Mouse (Mus musculus) left cerebral cortex, postnatal 4 days (tissue): ENCODE measurements around the gene Chac1. TPM values are rescaled to one million over a fixed set of nuclear protein-coding genes. Genes with fewer than 3 reads are reported as not detected.

Experiments used
- DNase-seq: peaks from one replicate; pipeline ENCODE4 v3.0.0-alpha.2; 2022
- intact Hi-C: fragments of 180-260 bp; cut with DNase I; formaldehyde crosslinking; loops from one replicate; pipeline ENCODE4 v1.15.1; 2025
- total RNA-seq, 2 experiments: library from RNA; stranded (reverse); gene quantifications; 2 replicates each; pipeline ENCODE4 v1.2.3; 2021

The Chac1 gene
- 1 to 10 TPM; 6.7 to 7.7 TPM for total RNA-seq

DNA sequence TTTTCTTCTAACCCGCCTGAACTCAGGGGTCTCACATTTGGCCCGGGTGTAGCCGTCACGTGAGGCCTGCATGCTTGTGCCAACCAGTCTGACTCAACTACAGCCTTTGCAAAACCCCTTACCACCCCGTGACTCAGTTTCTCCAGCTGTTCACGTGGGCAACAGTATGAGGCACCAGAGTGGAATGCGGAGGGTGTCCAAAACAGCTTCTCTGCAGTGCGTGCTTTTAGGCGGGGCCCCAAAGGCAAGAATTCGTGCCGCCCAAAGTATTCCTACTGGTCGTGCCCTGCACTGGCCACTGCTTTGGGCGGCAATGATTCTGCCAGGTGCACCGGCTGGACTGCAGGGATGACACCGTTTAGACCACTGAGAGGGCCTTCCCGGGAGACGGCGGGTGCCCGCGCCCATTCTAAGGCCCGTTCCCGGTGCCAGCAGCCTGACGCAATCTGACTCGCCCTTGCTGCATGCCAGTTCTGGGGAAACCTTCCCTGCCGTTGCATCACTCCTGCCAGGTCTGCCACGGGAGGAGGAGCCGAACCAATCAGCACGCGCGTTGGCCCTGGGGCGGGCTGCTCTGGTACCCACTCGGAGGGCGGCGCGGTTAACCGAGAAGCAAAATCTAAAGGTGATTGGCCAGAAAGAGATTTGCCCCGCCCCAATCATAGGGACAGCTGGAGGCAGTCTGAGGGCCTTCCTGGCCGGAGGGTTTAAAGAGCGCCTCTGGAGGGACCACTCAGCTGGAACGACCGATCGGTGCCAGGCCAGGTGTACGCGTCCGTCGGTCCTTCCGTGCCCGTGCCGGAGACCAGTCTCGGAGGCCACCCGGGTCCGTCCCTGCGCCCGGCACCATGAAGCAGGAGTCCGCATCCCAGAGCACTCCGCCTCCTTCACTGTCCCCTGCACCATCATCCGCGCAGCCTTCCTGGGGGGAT is at the start of gene Chac1:
Gene Chac1, plus strand, starts transcription at position 675 of the 932 bp plus-strand sequence.
- intact Hi-C loops, result no loop called here
- DNase-seq, result peak; percentile 94

DNA sequence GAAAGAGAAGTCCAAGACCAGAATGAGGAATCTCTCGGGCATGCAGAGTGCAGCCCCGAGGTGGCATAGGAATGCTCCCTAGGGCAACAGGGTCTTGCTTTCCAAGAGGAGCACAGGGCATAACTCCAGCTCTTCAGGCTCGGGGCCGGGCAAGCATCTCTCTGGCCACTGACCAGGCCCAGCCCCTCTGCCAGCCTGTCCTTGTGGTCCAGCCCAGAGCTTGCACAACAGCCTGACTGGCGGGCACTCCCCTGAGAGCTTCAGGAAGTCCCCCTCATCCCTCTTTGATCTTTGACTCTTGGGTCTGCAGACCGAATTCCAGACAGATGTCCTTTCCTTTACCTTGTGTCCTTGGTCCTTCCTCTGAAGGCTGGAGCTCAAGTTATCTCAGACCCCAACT is 48.2 kb upstream of the Chac1 start:
- no peak for DNase-seq
- intact Hi-C loops, result no loop called here

DNA sequence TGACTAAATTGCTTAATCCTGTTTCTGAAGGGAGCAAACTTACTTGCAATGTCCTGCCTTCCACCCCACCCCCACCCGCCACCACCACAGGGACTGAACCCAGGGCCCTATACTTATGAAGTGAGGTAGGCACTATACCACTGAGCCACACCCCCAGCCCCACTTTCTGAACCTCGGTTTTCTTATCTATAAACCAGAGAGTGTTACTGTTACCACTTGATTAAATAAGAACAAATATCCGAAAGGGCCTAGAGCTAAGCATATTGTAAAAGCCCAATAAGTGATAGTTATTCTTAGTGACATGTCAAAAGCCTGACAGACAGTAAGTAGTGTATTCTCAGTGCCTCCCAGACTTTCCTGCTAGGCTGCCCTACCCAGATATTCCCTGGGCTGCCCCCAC is 46.6 kb upstream of the Chac1 start:
- DNase-seq, result no peak
- intact Hi-C loops, result no loop called here

DNA sequence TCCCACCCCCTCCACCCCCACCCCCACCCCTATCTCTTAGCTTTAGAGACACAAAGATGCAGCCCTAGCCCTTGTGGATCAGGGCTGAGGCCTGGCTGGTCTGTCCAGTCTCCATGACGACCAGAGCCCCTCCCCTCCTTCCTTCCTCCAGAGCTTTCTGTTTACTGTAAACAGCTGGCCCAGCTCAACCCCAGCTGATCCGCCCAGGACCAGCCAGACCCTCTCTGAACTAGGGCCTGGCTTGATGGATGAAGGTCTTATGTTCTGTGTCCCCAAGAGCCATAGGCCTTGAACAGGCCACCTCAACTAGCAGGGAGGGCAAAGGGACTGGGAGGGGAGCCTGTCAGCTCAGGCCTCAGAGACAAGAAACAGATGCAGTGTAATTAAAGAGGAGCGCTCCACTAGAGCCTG is 46.2 kb upstream of the Chac1 start:
- no peak for DNase-seq
- intact Hi-C loops, result no loop called here

DNA sequence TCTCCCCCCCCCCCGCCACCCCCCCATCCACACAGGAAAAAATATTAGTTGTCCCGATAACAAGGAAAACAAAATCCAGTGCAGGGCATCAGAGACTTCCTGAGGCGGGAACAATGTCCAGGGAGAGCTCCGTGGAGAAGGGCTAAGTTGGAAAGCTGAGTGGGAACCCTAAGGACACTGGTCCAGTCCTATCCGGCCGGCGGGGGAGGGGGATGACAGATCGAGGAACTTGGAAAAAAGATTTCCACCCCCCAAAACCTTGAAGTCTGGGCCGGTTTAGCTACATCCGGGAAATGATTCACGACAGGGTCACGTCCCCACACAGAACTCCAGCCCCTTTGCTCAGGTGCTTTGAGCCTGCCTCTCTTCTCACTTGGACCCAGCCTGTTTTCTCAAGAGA is 39.5 kb upstream of the Chac1 start:
- DNase-seq, result no peak
- intact Hi-C loops, result no loop called here

DNA sequence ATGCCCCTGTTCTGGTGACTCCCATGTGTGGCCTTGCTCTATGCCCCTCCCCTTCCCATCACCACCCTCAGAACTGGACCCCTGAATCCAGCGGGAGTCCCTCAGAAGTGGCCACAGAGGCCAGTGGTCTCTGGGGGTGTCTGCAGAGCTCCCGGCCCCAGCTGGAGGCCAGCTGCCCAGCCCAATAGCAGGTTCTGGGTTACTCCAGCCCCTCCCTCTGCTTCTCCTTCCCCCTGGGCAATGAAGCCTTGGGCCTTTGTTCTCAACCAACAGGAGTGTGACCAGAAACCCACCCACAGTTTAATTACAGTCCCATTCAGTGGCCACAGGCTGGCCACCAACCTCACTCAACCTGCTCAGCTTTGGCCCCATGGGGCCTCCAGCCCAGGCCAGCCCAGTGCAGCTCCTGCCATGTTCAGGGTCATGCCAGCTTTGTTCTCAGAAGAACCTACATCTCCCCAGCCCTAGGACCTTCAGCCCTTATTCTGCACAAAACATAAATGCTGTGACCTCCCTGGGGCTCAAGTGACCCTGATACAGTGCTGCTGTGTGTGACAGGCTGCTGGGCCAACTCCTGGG is 38.6 kb upstream of the Chac1 start:
- no peak for DNase-seq
- intact Hi-C loops, result no loop called here

DNA sequence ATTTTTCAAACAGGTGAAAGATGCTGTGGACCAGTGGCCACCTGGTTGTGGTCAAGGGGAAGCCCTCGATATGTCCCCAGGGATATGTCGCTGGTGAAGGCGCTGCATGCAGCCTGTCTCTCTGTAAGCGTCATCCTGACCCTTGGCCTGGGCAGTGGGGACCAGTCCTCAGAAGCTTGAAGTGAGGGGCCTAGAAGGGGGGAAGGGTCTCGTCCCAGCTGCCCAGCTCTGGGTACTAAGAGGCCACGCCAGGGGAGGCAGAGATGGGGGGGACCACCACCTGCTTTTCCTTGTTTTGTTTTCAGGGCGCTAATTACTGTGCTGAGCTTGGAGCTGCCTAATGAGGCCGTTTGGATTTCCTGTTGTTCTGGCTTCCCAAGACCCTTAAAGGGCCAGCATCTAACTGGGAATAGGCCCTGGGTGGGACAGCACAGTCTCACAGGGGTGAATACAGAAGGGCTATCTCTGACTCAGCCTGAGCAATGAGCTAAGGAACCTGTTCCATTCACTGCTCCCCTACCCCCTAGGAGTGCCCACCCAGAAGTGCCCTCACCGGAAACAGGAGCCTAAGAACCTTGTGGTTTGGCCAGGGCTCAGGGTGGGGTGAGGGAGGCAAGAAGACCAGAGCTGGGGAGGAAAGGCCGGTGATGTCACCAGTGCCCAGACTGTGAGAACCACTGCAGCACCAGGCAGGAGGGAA is 37.1 kb upstream of the Chac1 start:
- intact Hi-C loops, result no loop called here
- no peak for DNase-seq

DNA sequence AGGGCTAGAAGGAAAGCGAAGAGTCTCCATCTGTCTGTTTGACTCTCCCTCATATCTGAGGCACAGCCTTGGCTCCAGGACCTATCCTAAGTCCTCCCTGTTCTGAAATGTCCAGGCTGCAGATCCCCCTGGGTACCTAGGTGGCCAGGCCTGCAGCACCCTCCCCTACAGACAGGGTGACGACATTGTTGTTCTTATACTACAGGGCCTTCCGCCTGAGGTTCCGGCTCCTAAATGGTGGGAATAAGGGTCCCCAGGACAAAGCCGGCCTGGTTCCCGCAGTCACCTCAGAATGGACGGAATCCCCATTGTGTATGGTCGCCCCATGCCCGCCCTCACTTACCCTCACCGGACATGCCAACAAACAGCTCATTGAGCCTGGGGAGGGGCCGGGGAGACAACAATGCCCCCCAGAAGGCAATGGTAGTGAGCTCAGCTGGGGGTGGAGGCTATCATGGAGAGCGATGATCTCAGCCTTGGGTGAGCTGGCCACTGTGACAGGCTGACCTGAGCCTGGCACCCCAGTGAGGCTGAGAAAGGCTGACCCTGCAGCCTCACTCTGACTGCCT is 36.2 kb upstream of the Chac1 start:
- intact Hi-C loops, result no loop called here
- no peak for DNase-seq

DNA sequence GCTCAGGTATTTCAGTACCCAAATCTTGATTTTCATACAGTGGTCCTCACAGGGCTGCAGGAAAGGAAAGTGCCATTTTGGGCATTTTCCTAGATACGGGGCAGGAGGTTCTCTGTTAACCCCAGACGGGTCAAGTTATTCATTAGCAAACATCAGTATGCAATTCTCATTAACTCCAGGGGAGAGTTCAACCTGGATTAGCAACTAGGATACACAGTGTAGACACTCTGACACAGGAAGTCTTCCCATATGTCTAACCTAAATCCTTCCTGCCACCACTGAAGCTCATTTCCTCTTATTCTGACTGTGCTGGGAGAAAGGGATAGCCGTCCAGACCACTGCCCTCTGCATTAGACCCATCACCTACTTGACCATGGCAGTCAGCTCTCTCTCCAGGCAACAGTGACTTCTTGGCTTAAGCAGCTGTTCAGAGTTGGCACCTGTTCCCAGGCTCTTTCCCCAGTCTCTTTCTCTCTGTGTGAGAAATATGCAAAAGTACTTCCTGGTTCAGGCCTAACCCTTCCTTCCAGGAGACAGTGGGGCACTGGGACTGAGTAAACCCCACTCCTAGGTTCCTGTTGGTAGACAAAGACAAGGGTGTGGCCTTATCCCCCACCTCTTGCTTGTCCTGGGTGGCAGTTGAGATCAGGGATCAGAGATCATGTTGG is 32.9 kb upstream of the Chac1 start:
- intact Hi-C loops, result no loop called here
- DNase-seq, result no peak

DNA sequence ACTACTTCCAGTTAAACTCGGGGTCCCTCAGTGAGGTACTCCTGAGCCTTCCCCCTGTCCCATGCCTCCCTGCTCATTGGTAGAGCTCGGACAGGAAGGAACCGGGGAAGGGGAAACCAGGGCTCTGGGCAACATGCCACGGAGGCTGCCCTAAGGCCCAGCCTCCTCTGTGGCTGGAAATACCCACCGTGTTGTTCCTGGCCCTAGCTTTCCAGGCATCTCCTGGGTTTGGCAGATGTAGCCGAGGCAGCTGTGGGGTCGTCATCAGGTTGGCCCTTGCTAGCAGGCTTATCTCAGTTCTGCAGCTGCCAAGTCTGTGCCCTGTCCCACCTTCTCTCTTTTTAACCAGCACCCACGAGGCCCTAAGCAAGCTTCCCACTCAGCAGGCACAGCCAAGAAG is 30.5 kb upstream of the Chac1 start:
- intact Hi-C loops, result no loop called here
- no peak for DNase-seq

DNA sequence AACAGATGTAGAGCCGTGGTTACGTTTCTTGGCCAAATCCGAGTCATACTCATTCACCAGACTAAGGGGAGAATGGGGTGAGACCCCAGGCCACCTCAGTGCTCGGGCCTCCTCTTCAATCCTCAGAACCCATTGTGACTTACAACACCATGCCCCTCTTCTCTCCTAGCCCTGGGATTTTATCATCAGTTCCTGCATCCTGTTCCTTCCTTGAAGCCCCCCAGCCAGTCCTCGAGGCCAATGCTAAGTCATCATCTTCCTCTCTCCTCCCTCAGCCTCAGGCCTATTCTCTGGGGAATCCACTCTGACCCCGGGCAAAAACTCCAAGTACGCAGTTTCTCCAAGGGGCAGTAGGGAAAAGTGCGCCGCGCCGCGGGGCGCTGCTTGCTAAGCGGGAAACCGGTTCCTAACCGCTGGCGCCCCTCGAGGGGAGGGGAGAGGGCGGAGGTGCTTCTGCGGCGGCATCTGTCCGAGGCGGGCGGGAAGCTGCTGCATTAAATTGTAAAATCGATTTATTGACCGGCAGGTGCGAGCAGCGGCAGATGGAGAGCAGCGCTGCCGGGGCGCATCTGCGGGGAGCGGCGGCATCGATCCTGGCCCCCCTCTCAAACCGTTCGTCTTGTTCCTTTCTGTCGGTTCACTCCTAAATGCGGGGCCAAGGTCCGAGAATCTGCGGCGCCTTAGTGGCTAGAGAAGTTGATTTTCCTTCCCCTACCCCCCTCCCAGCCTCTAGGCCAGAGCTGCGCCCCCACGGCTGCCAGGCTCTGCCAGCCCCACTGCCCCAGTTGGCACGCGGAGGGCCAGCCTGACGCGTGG is 29.1 kb upstream of the Chac1 start:
- DNase-seq, result no peak
- intact Hi-C loops, result no loop called here

DNA sequence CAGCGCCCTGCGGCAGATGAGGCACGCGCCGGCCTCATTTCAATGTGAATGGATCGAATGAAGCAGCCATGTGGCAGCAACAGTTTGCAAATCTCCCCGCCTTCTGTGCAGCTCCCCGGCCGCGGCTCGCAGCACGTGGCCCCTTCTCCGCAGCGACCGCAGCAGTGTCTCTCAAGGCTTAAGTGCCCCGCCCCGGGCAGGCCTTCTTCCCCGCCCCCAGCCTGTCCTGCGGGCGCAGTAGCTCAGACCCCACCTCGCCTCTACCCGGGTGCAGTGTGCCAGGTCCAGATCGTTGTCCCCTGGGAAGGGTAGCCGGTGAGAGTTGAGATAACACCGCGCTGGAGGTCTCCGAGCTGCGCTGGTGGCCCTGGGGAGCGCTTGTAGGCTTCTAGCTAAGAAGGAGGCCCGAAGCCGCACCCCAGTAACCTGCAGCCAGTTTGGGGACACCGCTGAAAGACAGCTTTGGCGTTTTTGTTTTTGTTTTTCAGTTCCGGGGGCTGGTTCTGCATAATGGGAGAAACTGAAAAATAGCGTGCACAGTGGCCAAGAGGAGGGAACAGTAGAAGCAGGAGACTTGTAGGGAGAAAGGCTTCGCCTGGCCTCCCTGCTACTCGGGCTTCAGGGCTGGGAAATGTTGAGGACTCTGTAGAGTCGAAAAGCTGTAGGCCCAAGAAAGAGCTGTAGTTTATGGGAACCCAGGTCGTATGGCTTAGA is 28.3 kb upstream of the Chac1 start:
- peak; percentile 80 for DNase-seq
- intact Hi-C loops, result no loop called here

DNA sequence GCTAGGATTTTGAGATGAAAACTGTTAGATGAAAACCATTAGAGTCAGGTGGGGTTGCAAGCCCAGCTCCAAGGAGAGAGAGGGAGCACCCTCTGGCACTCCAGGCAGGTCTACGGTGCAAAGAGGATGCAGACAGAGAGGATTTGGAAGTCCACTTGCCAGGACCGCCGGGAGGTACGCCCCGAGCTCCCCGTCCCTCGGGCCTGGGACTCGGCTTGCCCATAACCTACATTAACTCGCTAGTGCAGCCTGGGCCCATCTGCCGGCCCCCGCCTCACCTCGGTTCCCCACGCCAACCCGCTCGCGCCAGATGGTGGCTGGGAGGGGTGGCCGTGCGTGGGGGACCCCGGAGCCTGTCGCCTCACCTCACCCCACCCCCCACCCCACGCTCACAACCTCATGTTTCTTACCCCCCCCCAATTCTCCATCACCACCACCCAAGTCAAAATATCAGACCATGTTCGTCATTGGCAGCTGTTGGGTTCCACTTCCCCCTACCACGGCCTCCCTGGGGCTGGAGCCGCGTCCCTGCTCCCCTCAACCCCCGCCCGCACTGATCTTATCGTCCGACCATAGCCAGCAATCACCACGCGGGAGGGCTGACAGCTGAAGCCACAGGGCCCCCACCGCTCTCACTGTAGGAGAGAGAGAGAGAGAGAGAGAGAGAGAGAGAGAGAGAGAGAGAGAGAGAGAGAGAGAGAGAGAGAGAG is 27.0 kb upstream of the Chac1 start:
- intact Hi-C loops, result no loop called here
- no peak for DNase-seq

DNA sequence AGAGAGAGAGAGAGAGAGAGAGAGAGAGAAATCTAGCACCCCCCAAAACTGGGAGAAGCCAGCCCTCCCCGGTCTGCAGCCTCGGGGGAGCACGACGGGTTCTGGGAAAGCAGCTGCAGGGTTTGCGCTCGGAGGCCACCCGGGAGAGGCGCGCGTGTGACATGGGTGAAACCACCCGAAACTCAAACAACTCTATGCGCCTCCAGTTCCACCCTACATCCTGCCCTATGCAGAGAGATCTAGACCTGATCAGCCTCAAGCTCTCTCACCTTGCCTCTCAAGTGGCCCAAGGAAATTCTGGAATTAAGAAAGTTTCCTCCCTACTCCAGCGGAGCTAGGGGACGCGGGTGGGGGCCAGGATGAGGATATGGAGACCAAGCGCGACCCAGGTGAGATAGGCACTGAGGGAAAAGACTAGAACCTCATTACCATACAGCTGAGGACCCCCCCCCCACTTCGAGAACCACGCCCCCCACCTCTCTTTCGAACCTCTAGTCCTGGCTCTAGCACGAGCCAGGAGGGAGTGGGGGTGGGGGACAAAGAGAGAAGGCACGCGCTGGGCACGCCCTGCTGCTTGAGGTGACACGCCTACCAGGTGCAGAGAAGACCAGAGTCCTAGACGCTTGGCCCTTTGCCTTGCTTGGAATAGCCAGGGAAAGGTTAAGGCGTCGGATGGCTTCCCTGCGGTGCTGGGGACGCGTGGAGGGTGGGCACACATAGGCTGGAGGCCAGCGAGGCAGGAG is 26.3 kb upstream of the Chac1 start:
- intact Hi-C loops, result no loop called here

DNA sequence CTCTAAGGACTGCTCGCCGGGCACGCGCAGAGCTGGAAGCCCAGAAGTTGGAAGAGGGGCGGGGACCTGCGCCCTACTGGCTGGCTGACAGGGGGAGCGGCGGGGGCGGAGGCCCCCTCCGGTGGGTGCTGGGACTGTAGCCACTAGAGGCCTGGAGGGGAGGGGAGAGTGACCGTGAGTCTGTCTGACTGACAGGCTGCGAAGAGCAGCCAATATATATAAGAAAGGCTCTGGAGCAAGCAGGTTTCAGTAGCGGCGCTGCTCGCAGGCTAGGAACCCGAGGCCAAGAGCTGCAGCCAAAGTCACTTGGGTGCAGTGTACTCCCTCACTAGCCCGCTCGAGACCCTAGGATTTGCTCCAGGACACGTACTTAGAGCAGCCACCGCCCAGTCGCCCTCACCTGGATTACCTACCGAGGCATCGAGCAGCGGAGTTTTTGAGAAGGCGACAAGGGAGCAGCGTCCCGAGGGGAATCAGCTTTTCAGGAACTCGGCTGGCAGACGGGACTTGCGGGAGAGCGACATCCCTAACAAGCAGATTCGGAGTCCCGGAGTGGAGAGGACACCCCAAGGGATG is 25.4 kb upstream of the Chac1 start, which contains the start of gene Dll4:
Gene Dll4, plus strand, starts transcription at position 217 of the 576 bp plus-strand sequence.
- no peak for DNase-seq
- intact Hi-C loops, result no loop called here

More for the DNA sequence above, 26.3 kb upstream of the Chac1 start:
- no peak for DNase-seq

DNA sequence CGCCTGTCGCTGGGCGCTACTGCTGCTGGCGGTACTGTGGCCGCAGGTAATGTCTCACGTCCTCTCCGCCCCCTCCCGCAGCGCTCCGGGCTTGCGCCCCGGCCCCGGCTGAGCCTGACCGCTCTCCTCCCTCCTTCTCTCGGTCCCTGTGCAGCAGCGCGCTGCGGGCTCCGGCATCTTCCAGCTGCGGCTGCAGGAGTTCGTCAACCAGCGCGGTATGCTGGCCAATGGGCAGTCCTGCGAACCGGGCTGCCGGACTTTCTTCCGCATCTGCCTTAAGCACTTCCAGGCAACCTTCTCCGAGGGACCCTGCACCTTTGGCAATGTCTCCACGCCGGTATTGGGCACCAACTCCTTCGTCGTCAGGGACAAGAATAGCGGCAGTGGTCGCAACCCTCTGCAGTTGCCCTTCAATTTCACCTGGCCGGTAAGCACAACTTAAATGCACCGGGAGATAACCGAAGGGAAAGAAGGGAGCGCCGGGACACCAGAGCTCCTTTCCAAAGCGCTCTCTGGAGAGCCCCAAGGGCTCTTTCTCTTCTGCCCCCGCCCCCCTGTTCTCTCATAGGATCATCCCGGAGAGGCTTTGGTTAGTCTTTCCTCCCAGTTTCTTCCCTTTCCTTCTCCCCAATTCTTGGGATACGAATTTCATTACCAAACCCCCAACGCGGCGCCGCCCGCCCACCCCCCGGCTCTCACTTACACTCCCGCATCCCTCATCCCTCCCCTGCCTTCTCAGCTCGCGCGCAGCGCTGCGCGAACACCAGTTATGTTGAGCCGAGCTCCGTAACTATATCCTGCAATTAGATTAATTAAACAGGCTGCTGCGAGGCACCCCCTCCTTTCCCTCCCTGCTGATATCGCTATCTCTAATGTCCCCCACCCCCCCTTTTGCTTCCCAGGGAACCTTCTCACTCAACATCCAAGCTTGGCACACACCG is 24.6 kb upstream of the Chac1 start:
- intact Hi-C loops, result no loop called here
- no peak for DNase-seq
